Mouse (Mus musculus) neutrophil, adult 5-6 weeks (primary cell): ENCODE data around the gene Gm20820. TPM values are rescaled to one million over a fixed set of nuclear protein-coding genes. Genes with fewer than 3 reads are reported as not detected.
"Not testable (repeated sequence)": the region's sequence is repeated elsewhere in the genome, so short reads cannot be mapped to it uniquely, and the experiment has no call there.

Experiments used
- ATAC-seq: fragments of 151-379, 151-347 bp; 2 replicates; pipeline ENCODE4 v1.8.0; 2017; ENCODE audit warnings: mild to moderate bottlenecking, moderate TSS enrichment; ENCODE audit not compliant: insufficient number of reproducible peaks, poor library complexity, low FRiP score, severe bottlenecking; ENCODE audit errors: extremely low read depth
- total RNA-seq: library from RNA; stranded (forward); fragments of 200-1000 nt; gene quantifications from 2 replicates; pipeline ENCODE4 v1.2.3, GENCODE M21; 2017

Gm20820 gene
- total RNA-seq: not detected in 2 replicates

DNA sequence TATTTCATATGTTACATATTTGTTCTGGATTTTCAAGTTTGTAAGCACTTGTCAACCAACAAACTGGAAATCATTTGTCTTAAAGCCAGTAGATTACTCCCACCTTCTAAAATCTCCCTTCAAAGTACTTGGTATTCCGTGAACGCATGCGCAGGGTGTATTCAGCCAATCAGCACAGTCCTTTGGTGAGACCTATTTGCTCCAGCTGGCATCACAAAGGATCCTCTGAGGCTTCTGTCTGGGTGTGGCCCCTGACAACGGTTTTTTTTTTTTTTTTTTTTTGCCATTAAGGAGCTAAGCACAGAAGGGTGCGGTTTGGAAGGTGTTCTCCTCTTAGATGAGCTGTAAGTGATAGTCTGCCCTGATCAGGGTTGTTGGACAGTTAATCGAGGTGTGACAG lies at the start of gene Gm20820:
TSS of gene Gm20820 (plus strand) at position 301 of the 400 bp plus-strand sequence.
- not testable (repeated sequence) for ATAC-seq
